Mouse (Mus musculus): ENCODE measurements at regions not wholly inside any gene's neighbourhood (a gene's known extent, or its start where the extent isn't known, plus 50 kb on each side); places are given as distances from the start of the nearest gene placed in this dataset.

GRCm38 (mm10) chrX:152918212-152918611 lies 88.1 kb upstream of the Usp51 start:
- no peaks in the 10 kb centered on the region for H3K9me3 ChIP-seq (replicated peaks; ENCODE audit: control insufficient read depth, low read length)
- no peak overlapping the region for H3K4me2 ChIP-seq (ENCODE audit: low read depth, low read length)
- H3K27ac ChIP-seq (replicated peaks; ENCODE audit: low read depth, low read length), result no peak overlapping the region
- no peak overlapping the region for H3K4me3 ChIP-seq (ENCODE audit: low read depth, low read length)
- no peak for ATAC-seq (replicated peaks; ENCODE audit: insufficient number of reproducible peaks, low FRiP score, low TSS enrichment, low read depth)
- WGBS, result 20% methylated on average over 1 of the region's 1 CpGs
- DNase-seq (ENCODE audit: low spot score), result peak; percentile 73
- no peak overlapping the region for H3K9ac ChIP-seq (replicated peaks; ENCODE audit: low read length)
- no peaks in the 10 kb centered on the region for H3K27me3 ChIP-seq (ENCODE audit: control insufficient read depth, insufficient read depth, low read length)
- no peaks in the 10 kb centered on the region for H3K4me1 ChIP-seq (ENCODE audit: control insufficient read depth, insufficient read depth, low read length)
- H3K36me3 ChIP-seq (replicated peaks; ENCODE audit: control insufficient read depth, insufficient read depth, low read depth, low read length), result no peaks in the 10 kb centered on the region

- no peaks in the 10 kb centered on the region for H3K4me1 ChIP-seq (ENCODE audit: control insufficient read depth, insufficient read depth, low read length)
- no peak overlapping the region for H3K4me2 ChIP-seq (ENCODE audit: low read depth, low read length)
- H3K27me3 ChIP-seq (ENCODE audit: control insufficient read depth, insufficient read depth, low read length), result no peaks in the 10 kb centered on the region
- H3K27ac ChIP-seq (replicated peaks; ENCODE audit: low read depth, low read length), result no peak overlapping the region
- DNase-seq (ENCODE audit: low spot score) (peak; percentile 49), ATAC-seq (replicated peaks; ENCODE audit: insufficient number of reproducible peaks, low FRiP score, low TSS enrichment, low read depth) (no peak)
- H3K36me3 ChIP-seq (replicated peaks; ENCODE audit: control insufficient read depth, insufficient read depth, low read depth, low read length), result no peaks in the 10 kb centered on the region
- WGBS, result 48% methylated on average over 3 of the region's 3 CpGs
- no peak overlapping the region for H3K9ac ChIP-seq (replicated peaks; ENCODE audit: low read length)
- H3K9me3 ChIP-seq (replicated peaks; ENCODE audit: control insufficient read depth, low read length), result no peaks in the 10 kb centered on the region
- H3K4me3 ChIP-seq (ENCODE audit: low read depth, low read length), result no peak overlapping the region
These were observed 79.3 kb upstream of the Usp51 start for GRCm38 (mm10) chrX:152926991-152927390.

GRCm38 (mm10) chrX:152946201-152946600 lies 60.1 kb upstream of the Usp51 start:
- no peak overlapping the region for H3K9ac ChIP-seq (replicated peaks; ENCODE audit: low read length)
- 63% methylated on average over 3 of the region's 3 CpGs for WGBS
- no peak for ATAC-seq (replicated peaks; ENCODE audit: insufficient number of reproducible peaks, low FRiP score, low TSS enrichment, low read depth)
- no peaks in the 10 kb centered on the region for H3K36me3 ChIP-seq (replicated peaks; ENCODE audit: control insufficient read depth, insufficient read depth, low read depth, low read length)
- H3K9me3 ChIP-seq (replicated peaks; ENCODE audit: control insufficient read depth, low read length), result no peaks in the 10 kb centered on the region
- DNase-seq (ENCODE audit: low spot score), result no peak
- H3K27ac ChIP-seq (replicated peaks; ENCODE audit: low read depth, low read length), result no peak overlapping the region
- no peak overlapping the region for H3K4me2 ChIP-seq (ENCODE audit: low read depth, low read length)
- H3K27me3 ChIP-seq (ENCODE audit: control insufficient read depth, insufficient read depth, low read length), result no peaks in the 10 kb centered on the region
- H3K4me3 ChIP-seq (ENCODE audit: low read depth, low read length), result no peak overlapping the region
- H3K4me1 ChIP-seq (ENCODE audit: control insufficient read depth, insufficient read depth, low read length), result no peaks in the 10 kb centered on the region
